Mouse (Mus musculus) MEL (cell line): ENCODE results near the gene Slc9c1.
A peak's percentile ranks its signal among the peaks of the same experiment; 100 is the strongest.

Experiments
- BHLHE40 ChIP-seq: IDR thresholded peaks from 2 replicates; pipeline ENCODE4 v1.6.1; 2012; ENCODE audit warnings: low read depth, mild to moderate bottlenecking, inconsistent platforms, low read length, improper control_type of control experiment, borderline replicate concordance
- CTCF ChIP-seq, 3 experiments: IDR thresholded peaks in 2 of 3; conservative IDR thresholded peaks in 1 of 3; 2 replicates each; pipeline ENCODE4 v1.5.1; 2011 to 2012; ENCODE audit warnings: low read length in 3 of 3, low read depth in 2 of 3, mild to moderate bottlenecking in 2 of 3, improper control_type of control experiment in 1 of 3, inconsistent platforms in 1 of 3, mixed read lengths in 1 of 3, moderate library complexity in 1 of 3; ENCODE audit not compliant: control insufficient read depth in 1 of 3, insufficient read depth in 1 of 3, poor library complexity in 1 of 3, severe bottlenecking in 1 of 3
- ELF1 ChIP-seq: IDR thresholded peaks from 2 replicates; pipeline ENCODE4 v1.6.1; 2014; ENCODE audit warnings: low read depth, mild to moderate bottlenecking, inconsistent platforms, low read length, improper control_type of control experiment, moderate library complexity
- EP300 ChIP-seq, 2 experiments: IDR thresholded peaks; 2 replicates each; pipeline ENCODE4 v1.6.1; 2011; ENCODE audit warnings: improper control_type of control experiment in 2 of 2, low read length in 2 of 2, low read depth in 1 of 2, mild to moderate bottlenecking in 1 of 2
- HCFC1 ChIP-seq: IDR thresholded peaks from 2 replicates; pipeline ENCODE4 v1.6.1; 2012; ENCODE audit warnings: low read depth, mild to moderate bottlenecking, inconsistent platforms, low read length, improper control_type of control experiment, moderate library complexity
- MAX ChIP-seq: IDR thresholded peaks from 2 replicates; pipeline ENCODE4 v1.6.1; 2011; ENCODE audit warnings: low read length, improper control_type of control experiment
- POLR2AphosphoS2 ChIP-seq: IDR thresholded peaks from 2 replicates; pipeline ENCODE4 v1.6.1; 2011; ENCODE audit warnings: low read length, improper control_type of control experiment
- ZMIZ1 ChIP-seq: IDR thresholded peaks from 2 replicates; pipeline ENCODE4 v1.6.1; 2012; ENCODE audit warnings: low read depth, mild to moderate bottlenecking, inconsistent platforms, low read length, improper control_type of control experiment, moderate library complexity

DNA sequence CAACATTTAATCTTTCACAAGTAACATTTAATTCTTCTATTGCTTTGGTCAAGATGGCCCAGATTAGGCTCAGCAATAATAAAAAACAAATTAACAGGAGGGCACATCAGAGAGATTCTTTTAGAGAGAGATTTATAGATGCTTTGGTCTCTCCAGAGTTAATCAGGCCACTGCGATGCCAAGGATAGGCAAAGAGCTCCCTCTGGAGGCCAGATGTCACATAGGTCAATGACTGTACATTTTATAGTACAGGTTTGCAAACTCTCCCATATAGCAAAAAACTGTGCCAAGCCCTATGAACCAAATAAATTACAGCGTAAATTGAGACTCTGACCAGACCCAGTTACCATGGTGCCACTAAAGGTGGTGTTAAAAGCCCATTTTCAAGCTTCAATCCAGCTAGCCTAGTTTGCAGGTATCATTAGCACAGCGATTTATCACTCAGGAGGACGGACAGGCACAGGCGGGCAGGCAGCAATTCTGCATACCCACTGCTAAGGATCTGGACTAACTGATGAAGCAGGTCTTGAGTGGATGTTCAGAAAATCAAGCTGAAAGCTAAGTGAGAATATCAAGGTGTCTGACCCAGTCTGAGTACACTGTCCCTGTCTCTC, 95.3 kb downstream of the Slc9c1 start:
- TF ChIP-seq POLR2AphosphoS2, result no peak
- TF ChIP-seq ELF1, result no peak
- no peak for TF ChIP-seq BHLHE40
- TF ChIP-seq EP300 (IDR thresholded peaks at IDR 0.05; ENCODE audit: low read depth in 1 of 2, low read length in 2 of 2), result no peak
- TF ChIP-seq CTCF (IDR thresholded peaks at IDR 0.05 in 2 of 3, conservative IDR thresholded peaks at IDR 0.05 in 1 of 3; ENCODE audit: control insufficient read depth in 1 of 3, insufficient read depth in 1 of 3, low read depth in 2 of 3, low read length in 3 of 3, poor library complexity in 1 of 3, severe bottlenecking in 1 of 3), result peak; percentile 69 to 88 (median 73)
- no peak for TF ChIP-seq ZMIZ1
- no peak for TF ChIP-seq MAX
- TF ChIP-seq HCFC1, result no peak
